Mouse (Mus musculus) hindbrain, embryonic 16.5 days (tissue): ENCODE measurements around the gene Nceh1. TPM values are rescaled to one million over a fixed set of nuclear protein-coding genes. Genes with fewer than 3 reads are reported as not detected.

ENCODE experiments used
- ATAC-seq: fragments of 200-750 bp; cut with Nextera tagmentation; 2 replicates; pipeline ENCODE4 v1.8.0; 2017; ENCODE audit warnings: moderate TSS enrichment, moderate library complexity
- H3K27ac ChIP-seq: fragments of 300-500 bp; sonication (generic); 2 replicates; pipeline ENCODE4 v1.5.1; 2014; ENCODE audit warnings: low read depth, mild to moderate bottlenecking, control low read depth, low read length, moderate library complexity
- H3K27me3 ChIP-seq: fragments of 300-500 bp; sonication (generic); replicated peaks from 2 replicates; pipeline ENCODE4 v1.6.1; 2014; ENCODE audit warnings: low read length; ENCODE audit not compliant: control insufficient read depth, insufficient read depth
- H3K36me3 ChIP-seq: fragments of 300-500 bp; sonication (generic); 2 replicates; pipeline ENCODE4 v1.6.1; 2014; ENCODE audit warnings: mild to moderate bottlenecking, low read length, moderate library complexity, mixed read lengths; ENCODE audit not compliant: control insufficient read depth, insufficient read depth
- H3K4me1 ChIP-seq: fragments of 300-500 bp; sonication (generic); 2 replicates; pipeline ENCODE4 v1.6.1; 2014; ENCODE audit warnings: low read depth, low read length; ENCODE audit not compliant: control insufficient read depth, insufficient read depth
- H3K4me2 ChIP-seq: fragments of 300-500 bp; sonication (generic); 2 replicates; pipeline ENCODE4 v1.6.1; 2014; ENCODE audit warnings: mild to moderate bottlenecking, low read length, control low read depth, moderate library complexity
- H3K4me3 ChIP-seq: fragments of 300-500 bp; sonication (generic); 2 replicates; pipeline ENCODE4 v1.5.1; 2014; ENCODE audit warnings: mild to moderate bottlenecking, low read length, control low read depth, moderate library complexity
- H3K9ac ChIP-seq: fragments of 300-500 bp; sonication (generic); 2 replicates; pipeline ENCODE4 v1.6.1; 2014; ENCODE audit warnings: low read depth, mild to moderate bottlenecking, control low read depth, low read length, moderate library complexity
- H3K9me3 ChIP-seq: fragments of 300-500 bp; sonication (generic); 2 replicates; pipeline ENCODE4 v1.6.1; 2014; ENCODE audit warnings: mild to moderate bottlenecking, low read length, moderate library complexity; ENCODE audit not compliant: control insufficient read depth
- WGBS: fragments of 180-500 bp; shearing (Covaris S2); extraction: QIAGEN DNeasy Blood & Tissue Kit; methylation state at CpG from one replicate; pipeline ENCODE4 v1.1.7; 2014; 5-methylcytosine and 5-hydroxymethylcytosine counted together
- polyA plus RNA-seq: library from polyadenylated mRNA; unstranded; fragments of >200 nt; fragmentation: Nextera tagmentation; extraction: Ambion mirVana; gene quantifications from 2 replicates; pipeline ENCODE4 v1.2.1, GENCODE M21; 2015

Gene Nceh1
- polyA plus RNA-seq, 1 experiment from 2014 or later, result 25.1 TPM

- Histone ChIP-seq H3K4me2 (no peak overlapping the region), H3K27ac (no peak overlapping the region), H3K4me1 (no peaks in the 10 kb centered on the region), H3K9ac (no peak overlapping the region), H3K36me3 (no peaks in the 10 kb centered on the region), H3K4me3 (no peak overlapping the region), H3K27me3 (no peaks in the 10 kb centered on the region), H3K9me3 (no peaks in the 10 kb centered on the region)
- 86% methylated on average over 7 of the region's 7 CpGs for WGBS
- ATAC-seq, result no peak
These were observed 34.6 kb downstream of the Nceh1 start for GRCm38 (mm10) chr3:27217331-27217730.

GRCm38 (mm10) chr3:27218604-27219003 lies 35.8 kb downstream of the Nceh1 start:
- 93% methylated on average over 5 of the region's 5 CpGs for WGBS
- Histone ChIP-seq H3K4me3 (no peak overlapping the region), H3K27ac (no peak overlapping the region), H3K4me2 (no peak overlapping the region), H3K9me3 (no peaks in the 10 kb centered on the region), H3K36me3 (no peaks in the 10 kb centered on the region), H3K9ac (no peak overlapping the region), H3K27me3 (no peaks in the 10 kb centered on the region), H3K4me1 (no peaks in the 10 kb centered on the region)
- ATAC-seq, result no peak

GRCm38 (mm10) chr3:27222052-27222451 lies 39.3 kb downstream of the Nceh1 start:
- H3K27ac ChIP-seq, result no peak overlapping the region
- WGBS, result 82% methylated on average over 2 of the region's 2 CpGs
- H3K9ac ChIP-seq, result no peak overlapping the region
- no peaks in the 10 kb centered on the region for H3K4me1 ChIP-seq
- no peaks in the 10 kb centered on the region for H3K9me3 ChIP-seq
- no peak for ATAC-seq
- H3K4me2 ChIP-seq, result no peak overlapping the region
- no peaks in the 10 kb centered on the region for H3K27me3 ChIP-seq
- H3K4me3 ChIP-seq, result no peak overlapping the region
- H3K36me3 ChIP-seq, result no peaks in the 10 kb centered on the region

- Histone ChIP-seq H3K4me1 (no peaks in the 10 kb centered on the region), H3K9ac (no peak overlapping the region), H3K36me3 (no peaks in the 10 kb centered on the region), H3K4me3 (no peak overlapping the region), H3K27me3 (no peaks in the 10 kb centered on the region), H3K27ac (no peak overlapping the region), H3K9me3 (no peaks in the 10 kb centered on the region), H3K4me2 (no peak overlapping the region)
- 87% methylated on average over 17 of the region's 17 CpGs for WGBS
- ATAC-seq, result no peak
These were observed 39.7 kb downstream of the Nceh1 start for GRCm38 (mm10) chr3:27222488-27222887.

GRCm38 (mm10) chr3:27227629-27228453 lies 45.1 kb downstream of the Nceh1 start:
- no peaks in the 10 kb centered on the region for H3K4me1 ChIP-seq
- WGBS, result 94% methylated on average over 3 of the region's 3 CpGs
- H3K4me3 ChIP-seq, result no peak overlapping the region
- H3K9ac ChIP-seq, result no peak overlapping the region
- H3K9me3 ChIP-seq, result no peaks in the 10 kb centered on the region
- H3K36me3 ChIP-seq, result no peaks in the 10 kb centered on the region
- H3K27ac ChIP-seq, result no peak overlapping the region
- no peaks in the 10 kb centered on the region for H3K27me3 ChIP-seq
- no peak overlapping the region for H3K4me2 ChIP-seq
- no peak for ATAC-seq

- Histone ChIP-seq H3K27ac (no peak overlapping the region), H3K9ac (no peak overlapping the region), H3K4me2 (no peak overlapping the region), H3K27me3 (no peaks in the 10 kb centered on the region), H3K9me3 (no peaks in the 10 kb centered on the region), H3K4me3 (no peak overlapping the region), H3K36me3 (no peaks in the 10 kb centered on the region), H3K4me1 (no peaks in the 10 kb centered on the region)
- ATAC-seq, result no peak
- WGBS, result 78% methylated on average over 11 of the region's 11 CpGs
These were observed 46.0 kb downstream of the Nceh1 start for GRCm38 (mm10) chr3:27228530-27229309.

GRCm38 (mm10) chr3:27233361-27233760 lies 50.6 kb downstream of the Nceh1 start:
- H3K9ac ChIP-seq, result no peak overlapping the region
- H3K4me1 ChIP-seq, result no peaks in the 10 kb centered on the region
- H3K27me3 ChIP-seq, result no peaks in the 10 kb centered on the region
- ATAC-seq, result no peak
- no peak overlapping the region for H3K4me2 ChIP-seq
- no peaks in the 10 kb centered on the region for H3K9me3 ChIP-seq
- no peak overlapping the region for H3K27ac ChIP-seq
- H3K4me3 ChIP-seq, result no peak overlapping the region
- WGBS, result 76% methylated on average over 4 of the region's 4 CpGs
- no peaks in the 10 kb centered on the region for H3K36me3 ChIP-seq

GRCm38 (mm10) chr3:27233841-27234240 lies 51.1 kb downstream of the Nceh1 start:
- 84% methylated on average over 6 of the region's 6 CpGs for WGBS
- Histone ChIP-seq H3K9me3 (no peaks in the 10 kb centered on the region), H3K4me3 (no peak overlapping the region), H3K4me2 (no peak overlapping the region), H3K9ac (no peak overlapping the region), H3K27me3 (no peaks in the 10 kb centered on the region), H3K36me3 (no peaks in the 10 kb centered on the region), H3K4me1 (no peaks in the 10 kb centered on the region), H3K27ac (no peak overlapping the region)
- ATAC-seq, result no peak

- no peaks in the 10 kb centered on the region for H3K4me1 ChIP-seq
- no peaks in the 10 kb centered on the region for H3K36me3 ChIP-seq
- no peak overlapping the region for H3K27ac ChIP-seq
- WGBS, result 64% methylated on average over 1 of the region's 1 CpGs
- H3K4me3 ChIP-seq, result no peak overlapping the region
- H3K27me3 ChIP-seq, result no peaks in the 10 kb centered on the region
- H3K4me2 ChIP-seq, result no peak overlapping the region
- no peak overlapping the region for H3K9ac ChIP-seq
- no peaks in the 10 kb centered on the region for H3K9me3 ChIP-seq
- ATAC-seq, result no peak
These were observed 52.2 kb downstream of the Nceh1 start for GRCm38 (mm10) chr3:27234976-27235375.
